Mouse (Mus musculus): Measurements from ENCODE around the gene Nfe2l3.
"Not testable (repeated sequence)": the region's sequence is repeated elsewhere in the genome, so short reads cannot be mapped to it uniquely, and the experiment has no call there.

Nfe2l3 gene

GRCm38 (mm10) chr6:51452927-51453503 is 20.5 kb downstream of the Nfe2l3 start:
- DNase-seq = no peak

- no peak for DNase-seq
Observed at GRCm38 (mm10) chr6:51454949-51455348, 22.5 kb downstream of the Nfe2l3 start.

GRCm38 (mm10) chr6:51456198-51456597 is 23.7 kb downstream of the Nfe2l3 start:
- no peak for DNase-seq

GRCm38 (mm10) chr6:51457283-51457682 is 24.8 kb downstream of the Nfe2l3 start:
- DNase-seq = no peak

- no peak for DNase-seq
Observed at GRCm38 (mm10) chr6:51457770-51458387, 25.4 kb downstream of the Nfe2l3 start.

GRCm38 (mm10) chr6:51458925-51459312 is 26.4 kb downstream of the Nfe2l3 start:
- DNase-seq = no peak

GRCm38 (mm10) chr6:51459313-51460020 is 27.0 kb downstream of the Nfe2l3 start:
- DNase-seq = peak in 1 of 2 experiments; percentile 23

- no peak for DNase-seq
Observed at GRCm38 (mm10) chr6:51460021-51460360, 27.5 kb downstream of the Nfe2l3 start.

- no peak for DNase-seq
Observed at GRCm38 (mm10) chr6:51460363-51460762, 27.9 kb downstream of the Nfe2l3 start.

- DNase-seq = no peak
Observed at GRCm38 (mm10) chr6:51467649-51468048, 35.2 kb downstream of the Nfe2l3 start.

GRCm38 (mm10) chr6:51468891-51469561 is 36.6 kb downstream of the Nfe2l3 start:
- peak; percentile 84 to 87 for DNase-seq

- peak; percentile 99 for DNase-seq
Observed at GRCm38 (mm10) chr6:51469715-51470310, 37.3 kb downstream of the Nfe2l3 start, which contains the start of gene Hnrnpa2b1. Gene Hnrnpa2b1 (minus strand): TSS chr6:51469894.

- peak; percentile 70 to 84 for DNase-seq
Observed at GRCm38 (mm10) chr6:51470311-51471178, 38.1 kb downstream of the Nfe2l3 start, which contains the start of gene Cbx3. Gene Cbx3 (plus strand): TSS chr6:51470360.

GRCm38 (mm10) chr6:51471179-51471505 is 38.7 kb downstream of the Nfe2l3 start:
- DNase-seq = no peak

GRCm38 (mm10) chr6:51471782-51472181 is 39.3 kb downstream of the Nfe2l3 start:
- DNase-seq = no peak

GRCm38 (mm10) chr6:51472213-51472612 is 39.7 kb downstream of the Nfe2l3 start:
- no peak for DNase-seq

- DNase-seq = no peak
Observed at GRCm38 (mm10) chr6:51479136-51479731, 46.8 kb downstream of the Nfe2l3 start.

- no peak for DNase-seq
Observed at GRCm38 (mm10) chr6:51481548-51481947, 49.1 kb downstream of the Nfe2l3 start.

- DNase-seq = no peak
Observed at GRCm38 (mm10) chr6:51483861-51484260, 51.4 kb downstream of the Nfe2l3 start.

- not testable (repeated sequence) for DNase-seq
Observed at GRCm38 (mm10) chr6:51484556-51484955, 52.1 kb downstream of the Nfe2l3 start.

GRCm38 (mm10) chr6:51485646-51486045 is 53.2 kb downstream of the Nfe2l3 start:
- DNase-seq = no peak
